Mouse (Mus musculus): ENCODE measurements at regions not wholly inside any gene's neighbourhood (a gene's known extent, or its start where the extent isn't known, plus 50 kb on each side); places are given as distances from the start of the nearest gene placed in this dataset.

- no peaks in the 10 kb centered on the region for H3K36me3 ChIP-seq (ENCODE audit: insufficient read depth, low read length)
- DNase-seq (ENCODE audit: low spot score) (no peak), ATAC-seq (replicated peaks; ENCODE audit: low FRiP score, low read depth) (no peak)
- TF ChIP-seq CTCF (IDR thresholded peaks at IDR 0.05; ENCODE audit: low read depth) = no peak
- H3K27me3 ChIP-seq (ENCODE audit: insufficient read depth, low read length) = no peaks in the 10 kb centered on the region
- no peak overlapping the region for H3K9ac ChIP-seq (ENCODE audit: low read depth, low read length)
- H3K4me2 ChIP-seq (ENCODE audit: low read length) = no peak overlapping the region
- H3K9me3 ChIP-seq (replicated peaks; ENCODE audit: low read length) = no peaks in the 10 kb centered on the region
- WGBS = 80% methylated on average over 6 of the region's 6 CpGs
- H3K4me1 ChIP-seq (replicated peaks; ENCODE audit: insufficient read depth, low read length) = no peaks in the 10 kb centered on the region
- H3K27ac ChIP-seq = no peak overlapping the region
- no peak overlapping the region for H3K4me3 ChIP-seq (replicated peaks; ENCODE audit: low read depth, low read length)
These were observed 414.0 kb upstream of the Alcam start for GRCm38 (mm10) chr16:52867833-52868232.

GRCm38 (mm10) chr16:52863554-52863953 lies 409.7 kb upstream of the Alcam start:
- H3K27ac ChIP-seq = no peak overlapping the region
- H3K36me3 ChIP-seq (ENCODE audit: insufficient read depth, low read length) = no peaks in the 10 kb centered on the region
- no peaks in the 10 kb centered on the region for H3K9me3 ChIP-seq (replicated peaks; ENCODE audit: low read length)
- H3K27me3 ChIP-seq (ENCODE audit: insufficient read depth, low read length) = no peaks in the 10 kb centered on the region
- H3K4me2 ChIP-seq (ENCODE audit: low read length) = no peak overlapping the region
- no peaks in the 10 kb centered on the region for H3K4me1 ChIP-seq (replicated peaks; ENCODE audit: insufficient read depth, low read length)
- no peak for TF ChIP-seq CTCF (IDR thresholded peaks at IDR 0.05; ENCODE audit: low read depth)
- ATAC-seq (replicated peaks; ENCODE audit: low FRiP score, low read depth) (no peak), DNase-seq (ENCODE audit: low spot score) (no peak)
- 67% methylated on average over 1 of the region's 1 CpGs for whole genome bisulfite sequencing
- H3K9ac ChIP-seq (ENCODE audit: low read depth, low read length) = no peak overlapping the region
- no peak overlapping the region for H3K4me3 ChIP-seq (replicated peaks; ENCODE audit: low read depth, low read length)

- Histone ChIP-seq H3K27ac (no peak overlapping the region), H3K4me2 (ENCODE audit: low read length) (no peak overlapping the region), H3K36me3 (ENCODE audit: insufficient read depth, low read length) (no peaks in the 10 kb centered on the region), H3K9me3 (replicated peaks; ENCODE audit: low read length) (no peaks in the 10 kb centered on the region), H3K4me3 (replicated peaks; ENCODE audit: low read depth, low read length) (no peak overlapping the region), H3K9ac (ENCODE audit: low read depth, low read length) (no peak overlapping the region), H3K4me1 (replicated peaks; ENCODE audit: insufficient read depth, low read length) (no peaks in the 10 kb centered on the region), H3K27me3 (ENCODE audit: insufficient read depth, low read length) (no peaks in the 10 kb centered on the region)
- no peak; the same call in 1 of the 2 replicates for ATAC-seq (replicated peaks; ENCODE audit: low FRiP score, low read depth)
- DNase-seq (ENCODE audit: low spot score) = peak; percentile 40
- 46% methylated on average over 6 of the region's 6 CpGs for WGBS
- no peak for TF ChIP-seq CTCF (IDR thresholded peaks at IDR 0.05; ENCODE audit: low read depth)
These were observed 407.4 kb upstream of the Alcam start for GRCm38 (mm10) chr16:52861263-52861662.

GRCm38 (mm10) chr16:52858441-52859209 lies 404.8 kb upstream of the Alcam start:
- H3K4me1 ChIP-seq (replicated peaks; ENCODE audit: insufficient read depth, low read length) = no peaks in the 10 kb centered on the region
- no peak overlapping the region for H3K4me3 ChIP-seq (replicated peaks; ENCODE audit: low read depth, low read length)
- H3K9me3 ChIP-seq (replicated peaks; ENCODE audit: low read length) = no peaks in the 10 kb centered on the region
- no peaks in the 10 kb centered on the region for H3K27me3 ChIP-seq (ENCODE audit: insufficient read depth, low read length)
- no peak for DNase-seq (ENCODE audit: low spot score)
- H3K9ac ChIP-seq (ENCODE audit: low read depth, low read length) = no peak overlapping the region
- no peak for TF ChIP-seq CTCF (IDR thresholded peaks at IDR 0.05; ENCODE audit: low read depth)
- no peak overlapping the region for H3K27ac ChIP-seq
- ATAC-seq (replicated peaks; ENCODE audit: low FRiP score, low read depth) = no peak
- H3K4me2 ChIP-seq (ENCODE audit: low read length) = no peak overlapping the region
- 54% methylated on average over 8 of the region's 8 CpGs for WGBS
- no peaks in the 10 kb centered on the region for H3K36me3 ChIP-seq (ENCODE audit: insufficient read depth, low read length)

GRCm38 (mm10) chr16:52851129-52851528 lies 397.3 kb upstream of the Alcam start:
- no peak for TF ChIP-seq CTCF (IDR thresholded peaks at IDR 0.05; ENCODE audit: low read depth)
- Histone ChIP-seq H3K27me3 (ENCODE audit: insufficient read depth, low read length) (no peaks in the 10 kb centered on the region), H3K9me3 (replicated peaks; ENCODE audit: low read length) (no peaks in the 10 kb centered on the region), H3K36me3 (ENCODE audit: insufficient read depth, low read length) (no peaks in the 10 kb centered on the region), H3K4me2 (ENCODE audit: low read length) (no peak overlapping the region), H3K4me3 (replicated peaks; ENCODE audit: low read depth, low read length) (no peak overlapping the region), H3K27ac (no peak overlapping the region), H3K9ac (ENCODE audit: low read depth, low read length) (no peak overlapping the region), H3K4me1 (replicated peaks; ENCODE audit: insufficient read depth, low read length) (no peaks in the 10 kb centered on the region)
- DNase-seq (ENCODE audit: low spot score) (no peak), ATAC-seq (replicated peaks; ENCODE audit: low FRiP score, low read depth) (no peak)
- WGBS = 90% methylated on average over 2 of the region's 2 CpGs

GRCm38 (mm10) chr16:52818976-52819375 lies 365.1 kb upstream of the Alcam start:
- no peak overlapping the region for H3K27ac ChIP-seq
- TF ChIP-seq CTCF (IDR thresholded peaks at IDR 0.05; ENCODE audit: low read depth) = no peak
- ATAC-seq (replicated peaks; ENCODE audit: low FRiP score, low read depth) (no peak), DNase-seq (ENCODE audit: low spot score) (no peak)
- no peaks in the 10 kb centered on the region for H3K27me3 ChIP-seq (ENCODE audit: insufficient read depth, low read length)
- no peaks in the 10 kb centered on the region for H3K36me3 ChIP-seq (ENCODE audit: insufficient read depth, low read length)
- H3K4me3 ChIP-seq (replicated peaks; ENCODE audit: low read depth, low read length) = no peak overlapping the region
- H3K9ac ChIP-seq (ENCODE audit: low read depth, low read length) = no peak overlapping the region
- H3K4me1 ChIP-seq (replicated peaks; ENCODE audit: insufficient read depth, low read length) = no peaks in the 10 kb centered on the region
- 81% methylated on average over 1 of the region's 1 CpGs for WGBS
- H3K4me2 ChIP-seq (ENCODE audit: low read length) = no peak overlapping the region
- no peaks in the 10 kb centered on the region for H3K9me3 ChIP-seq (replicated peaks; ENCODE audit: low read length)

GRCm38 (mm10) chr16:52811219-52811618 lies 357.3 kb upstream of the Alcam start:
- no peaks in the 10 kb centered on the region for H3K27me3 ChIP-seq (ENCODE audit: insufficient read depth, low read length)
- H3K9me3 ChIP-seq (replicated peaks; ENCODE audit: low read length) = no peaks in the 10 kb centered on the region
- WGBS = 78% methylated on average over 3 of the region's 3 CpGs
- no peak overlapping the region for H3K27ac ChIP-seq
- ATAC-seq (replicated peaks; ENCODE audit: low FRiP score, low read depth) (no peak), DNase-seq (ENCODE audit: low spot score) (no peak)
- TF ChIP-seq CTCF (IDR thresholded peaks at IDR 0.05; ENCODE audit: low read depth) = no peak
- no peaks in the 10 kb centered on the region for H3K36me3 ChIP-seq (ENCODE audit: insufficient read depth, low read length)
- H3K9ac ChIP-seq (ENCODE audit: low read depth, low read length) = no peak overlapping the region
- no peak overlapping the region for H3K4me2 ChIP-seq (ENCODE audit: low read length)
- no peak overlapping the region for H3K4me3 ChIP-seq (replicated peaks; ENCODE audit: low read depth, low read length)
- no peaks in the 10 kb centered on the region for H3K4me1 ChIP-seq (replicated peaks; ENCODE audit: insufficient read depth, low read length)

Data from kidney, postnatal 0 days (tissue).